Mouse (Mus musculus): ENCODE results near the gene Pbx3. TPM values are rescaled to one million over a fixed set of nuclear protein-coding genes. Genes with fewer than 3 reads are reported as not detected.

Pbx3 gene
- polyA plus RNA-seq, 1 experiment from 2014 or later, result 177 TPM

- Histone ChIP-seq H3K27ac (ENCODE audit: low read depth, low read length) (no peak overlapping the region), H3K4me2 (ENCODE audit: low read depth, low read length) (no peak overlapping the region), H3K4me1 (ENCODE audit: control insufficient read depth, insufficient read depth, low read length) (no peaks in the 10 kb centered on the region), H3K27me3 (ENCODE audit: control insufficient read depth, insufficient read depth, low read length) (no peaks in the 10 kb centered on the region), H3K9ac (replicated peaks; ENCODE audit: low read depth, low read length) (no peak overlapping the region), H3K9me3 (ENCODE audit: control insufficient read depth, low read length) (no peaks in the 10 kb centered on the region), H3K4me3 (ENCODE audit: low read depth, low read length) (no peak overlapping the region), H3K36me3 (ENCODE audit: control insufficient read depth, insufficient read depth, low read length) (no peaks in the 10 kb centered on the region)
- no peak for ATAC-seq (ENCODE audit: low read depth)
- WGBS, result 54% methylated on average over 7 of the region's 7 CpGs
Observed at GRCm38 (mm10) chr2:34135316-34135715, 237.6 kb downstream of the Pbx3 start.

GRCm38 (mm10) chr2:34132751-34133150 lies 240.2 kb downstream of the Pbx3 start:
- Histone ChIP-seq H3K4me2 (ENCODE audit: low read depth, low read length) (no peak overlapping the region), H3K9ac (replicated peaks; ENCODE audit: low read depth, low read length) (no peak overlapping the region), H3K27ac (ENCODE audit: low read depth, low read length) (no peak overlapping the region), H3K27me3 (ENCODE audit: control insufficient read depth, insufficient read depth, low read length) (no peaks in the 10 kb centered on the region), H3K36me3 (ENCODE audit: control insufficient read depth, insufficient read depth, low read length) (no peaks in the 10 kb centered on the region), H3K9me3 (ENCODE audit: control insufficient read depth, low read length) (no peaks in the 10 kb centered on the region), H3K4me3 (ENCODE audit: low read depth, low read length) (no peak overlapping the region), H3K4me1 (ENCODE audit: control insufficient read depth, insufficient read depth, low read length) (no peaks in the 10 kb centered on the region)
- WGBS, result 89% methylated on average over 1 of the region's 1 CpGs
- ATAC-seq (ENCODE audit: low read depth), result no peak

- WGBS, result 36% methylated on average over 13 of the region's 13 CpGs
- H3K27me3 ChIP-seq (ENCODE audit: control insufficient read depth, insufficient read depth, low read length), result no peaks in the 10 kb centered on the region
- H3K9ac ChIP-seq (replicated peaks; ENCODE audit: low read depth, low read length), result no peak overlapping the region
- no peaks in the 10 kb centered on the region for H3K36me3 ChIP-seq (ENCODE audit: control insufficient read depth, insufficient read depth, low read length)
- H3K4me3 ChIP-seq (ENCODE audit: low read depth, low read length), result no peak overlapping the region
- H3K4me1 ChIP-seq (ENCODE audit: control insufficient read depth, insufficient read depth, low read length), result no peaks in the 10 kb centered on the region
- ATAC-seq (ENCODE audit: low read depth), result no peak; the same call in 1 of the 2 replicates
- H3K9me3 ChIP-seq (ENCODE audit: control insufficient read depth, low read length), result no peaks in the 10 kb centered on the region
- H3K4me2 ChIP-seq (ENCODE audit: low read depth, low read length), result no peak overlapping the region
- no peak overlapping the region for H3K27ac ChIP-seq (ENCODE audit: low read depth, low read length)
Observed at GRCm38 (mm10) chr2:34129674-34130267, 243.2 kb downstream of the Pbx3 start.

- 88% methylated on average over 1 of the region's 1 CpGs for WGBS
- H3K27me3 ChIP-seq (ENCODE audit: control insufficient read depth, insufficient read depth, low read length), result no peaks in the 10 kb centered on the region
Observed at GRCm38 (mm10) chr2:34127871-34128270, 245.1 kb downstream of the Pbx3 start.

GRCm38 (mm10) chr2:34123896-34124295 lies 249.0 kb downstream of the Pbx3 start:
- no peak for ATAC-seq (ENCODE audit: low read depth)
- Histone ChIP-seq H3K9ac (replicated peaks; ENCODE audit: low read depth, low read length) (no peak overlapping the region), H3K4me2 (ENCODE audit: low read depth, low read length) (no peak overlapping the region), H3K27me3 (ENCODE audit: control insufficient read depth, insufficient read depth, low read length) (no peaks in the 10 kb centered on the region), H3K4me1 (ENCODE audit: control insufficient read depth, insufficient read depth, low read length) (no peaks in the 10 kb centered on the region), H3K36me3 (ENCODE audit: control insufficient read depth, insufficient read depth, low read length) (no peaks in the 10 kb centered on the region), H3K4me3 (ENCODE audit: low read depth, low read length) (no peak overlapping the region), H3K9me3 (ENCODE audit: control insufficient read depth, low read length) (no peaks in the 10 kb centered on the region), H3K27ac (ENCODE audit: low read depth, low read length) (no peak overlapping the region)
- WGBS, result 54% methylated on average over 12 of the region's 12 CpGs

More at GRCm38 (mm10) chr2:34127871-34128270, 245.1 kb downstream of the Pbx3 start:
- H3K36me3 ChIP-seq (ENCODE audit: control insufficient read depth, insufficient read depth, low read length), result no peaks in the 10 kb centered on the region
- no peak for ATAC-seq (ENCODE audit: low read depth)
- no peak overlapping the region for H3K9ac ChIP-seq (replicated peaks; ENCODE audit: low read depth, low read length)
- no peaks in the 10 kb centered on the region for H3K9me3 ChIP-seq (ENCODE audit: control insufficient read depth, low read length)
- no peak overlapping the region for H3K4me3 ChIP-seq (ENCODE audit: low read depth, low read length)
- H3K27ac ChIP-seq (ENCODE audit: low read depth, low read length), result no peak overlapping the region
- H3K4me2 ChIP-seq (ENCODE audit: low read depth, low read length), result no peak overlapping the region
- no peaks in the 10 kb centered on the region for H3K4me1 ChIP-seq (ENCODE audit: control insufficient read depth, insufficient read depth, low read length)

Other genes starting within 250 kb of the Pbx3 start
- gene Mapkap1, start 33.6 kb upstream of the Pbx3 start, polyA plus RNA-seq (2014; fragmentation: Nextera tagmentation; extraction: Ambion mirVana), result 91.5 and 92.3 TPM in 2 replicates

All from neural tube, embryonic 14.5 days (tissue).